Mouse (Mus musculus): ENCODE data around the gene Armh3.
"Not testable (repeated sequence)": the region's sequence is repeated elsewhere in the genome, so short reads cannot be mapped to it uniquely, and the experiment has no call there.

Gene Armh3

GRCm38 (mm10) chr19:46033911-46034310, 35.6 kb upstream of the Armh3 start:
- DNase-seq (ENCODE audit: low spot score) = no peak

GRCm38 (mm10) chr19:46032731-46033510, 34.6 kb upstream of the Armh3 start:
- no peak for DNase-seq (ENCODE audit: low spot score)

- DNase-seq (ENCODE audit: low spot score) = no peak
These were observed 33.6 kb upstream of the Armh3 start for GRCm38 (mm10) chr19:46031689-46032432.

- no peak for DNase-seq (ENCODE audit: low spot score)
These were observed 32.1 kb upstream of the Armh3 start for GRCm38 (mm10) chr19:46030196-46030983.

- DNase-seq (ENCODE audit: low spot score) = no peak
These were observed 31.4 kb upstream of the Armh3 start for GRCm38 (mm10) chr19:46029652-46030051.

- DNase-seq (ENCODE audit: low spot score) = no peak
These were observed 30.5 kb upstream of the Armh3 start for GRCm38 (mm10) chr19:46028747-46029320.

GRCm38 (mm10) chr19:46026567-46026966, 28.3 kb upstream of the Armh3 start:
- DNase-seq (ENCODE audit: low spot score) = no peak

- DNase-seq (ENCODE audit: low spot score) = no peak
These were observed 26.7 kb upstream of the Armh3 start for GRCm38 (mm10) chr19:46024959-46025358.

GRCm38 (mm10) chr19:46016023-46016422, 17.7 kb upstream of the Armh3 start:
- no peak for DNase-seq (ENCODE audit: low spot score)

- peak; percentile 76 for DNase-seq (ENCODE audit: low spot score)
These were observed 16.4 kb upstream of the Armh3 start for GRCm38 (mm10) chr19:46014572-46015178.

GRCm38 (mm10) chr19:46005680-46006079, 7.4 kb upstream of the Armh3 start:
- no peak for DNase-seq (ENCODE audit: low spot score)

GRCm38 (mm10) chr19:46004814-46005466, 6.7 kb upstream of the Armh3 start:
- no peak for DNase-seq (ENCODE audit: low spot score)

GRCm38 (mm10) chr19:46003371-46004226, 5.3 kb upstream of the Armh3 start, which contains the start of gene Hps6:
Hps6 (plus strand) TSS chr19:46003508.
- DNase-seq (ENCODE audit: low spot score) = peak; percentile 87

- no peak for DNase-seq (ENCODE audit: low spot score)
These were observed 4.0 kb upstream of the Armh3 start for GRCm38 (mm10) chr19:46002279-46002678.

GRCm38 (mm10) chr19:45999378-45999777, 1.1 kb upstream of the Armh3 start:
- no peak for DNase-seq (ENCODE audit: low spot score)

GRCm38 (mm10) chr19:45998694-45999217, 468 bp upstream of the Armh3 start:
- DNase-seq (ENCODE audit: low spot score) = no peak

- no peak for DNase-seq (ENCODE audit: low spot score)
These were observed 923 bp downstream of the Armh3 start for GRCm38 (mm10) chr19:45997365-45997764.

- DNase-seq (ENCODE audit: low spot score) = no peak
These were observed 4.1 kb downstream of the Armh3 start for GRCm38 (mm10) chr19:45993981-45994737.

GRCm38 (mm10) chr19:45993441-45993840, 4.8 kb downstream of the Armh3 start:
- DNase-seq (ENCODE audit: low spot score) = not testable (repeated sequence)

All from ovary, adult 18-20 months (tissue).